Mouse (Mus musculus) lung, postnatal 0 days (tissue): ENCODE data around the gene Hap1. TPM values are rescaled to one million over a fixed set of nuclear protein-coding genes. Genes with fewer than 3 reads are reported as not detected.
A peak's percentile ranks its signal among the peaks of the same experiment; 100 is the strongest.

Source experiments
- ATAC-seq: fragments of 200-750 bp; cut with Nextera tagmentation; 2 replicates; pipeline ENCODE4 v1.8.0; 2017; ENCODE audit warnings: moderate library complexity
- DNase-seq: peaks from one replicate; pipeline ENCODE4 v3.0.0-alpha.2; 2016; ENCODE audit warnings: low spot score
- H3K27ac ChIP-seq: fragments of 300-500 bp; sonication (generic); 2 replicates; pipeline ENCODE4 v1.5.1; 2014; ENCODE audit warnings: antibody characterized with exemption, mild to moderate bottlenecking, low read length, mixed read lengths
- H3K27me3 ChIP-seq: fragments of 300-500 bp; sonication (generic); replicated peaks from 2 replicates; pipeline ENCODE4 v1.6.1; 2014; ENCODE audit warnings: low read length, mixed read lengths; ENCODE audit not compliant: insufficient read depth
- H3K36me3 ChIP-seq: fragments of 300-500 bp; sonication (generic); 2 replicates; pipeline ENCODE4 v1.6.1; 2014; ENCODE audit warnings: low read length, mixed read lengths; ENCODE audit not compliant: insufficient read depth
- H3K4me1 ChIP-seq: fragments of 300-500 bp; sonication (generic); 2 replicates; pipeline ENCODE4 v1.6.1; 2014; ENCODE audit warnings: antibody characterized with exemption, low read depth, low read length, mixed read lengths; ENCODE audit not compliant: insufficient read depth
- H3K4me2 ChIP-seq: fragments of 300-500 bp; sonication (generic); replicated peaks from 2 replicates; pipeline ENCODE4 v1.6.1; 2014; ENCODE audit warnings: low read depth, mild to moderate bottlenecking, low read length, moderate library complexity, mixed read lengths
- H3K4me3 ChIP-seq: fragments of 300-500 bp; sonication (generic); 2 replicates; pipeline ENCODE4 v1.5.1; 2014; ENCODE audit warnings: low read depth, low read length
- H3K9ac ChIP-seq: fragments of 300-500 bp; sonication (generic); replicated peaks from 2 replicates; pipeline ENCODE4 v1.6.1; 2014; ENCODE audit warnings: low read depth, mild to moderate bottlenecking
- H3K9me3 ChIP-seq: fragments of 300-500 bp; sonication (generic); 2 replicates; pipeline ENCODE4 v1.6.1; 2016; ENCODE audit warnings: low read length, mixed read lengths
- CTCF ChIP-seq: IDR thresholded peaks from 2 replicates; pipeline ENCODE4 v1.5.1; 2016; ENCODE audit warnings: antibody characterized with exemption, mild to moderate bottlenecking
- EP300 ChIP-seq: IDR thresholded peaks from 2 replicates; pipeline ENCODE4 v1.6.1; 2016; ENCODE audit warnings: antibody characterized with exemption, mild to moderate bottlenecking, control low read depth
- WGBS: fragments of 180-500 bp; shearing (Covaris S2); extraction: QIAGEN DNeasy Blood & Tissue Kit; methylation state at CpG from one replicate; pipeline ENCODE4 v1.1.7; 2014; 5-methylcytosine and 5-hydroxymethylcytosine counted together
- polyA plus RNA-seq: library from polyadenylated mRNA; unstranded; fragments of >200 nt; fragmentation: Nextera tagmentation; extraction: Ambion mirVana; gene quantifications from 2 replicates; pipeline ENCODE4 v1.2.1, GENCODE M21; 2015

The Hap1 gene
- polyA plus RNA-seq, 1 experiment from 2014 or later: 6.4 TPM

DNA sequence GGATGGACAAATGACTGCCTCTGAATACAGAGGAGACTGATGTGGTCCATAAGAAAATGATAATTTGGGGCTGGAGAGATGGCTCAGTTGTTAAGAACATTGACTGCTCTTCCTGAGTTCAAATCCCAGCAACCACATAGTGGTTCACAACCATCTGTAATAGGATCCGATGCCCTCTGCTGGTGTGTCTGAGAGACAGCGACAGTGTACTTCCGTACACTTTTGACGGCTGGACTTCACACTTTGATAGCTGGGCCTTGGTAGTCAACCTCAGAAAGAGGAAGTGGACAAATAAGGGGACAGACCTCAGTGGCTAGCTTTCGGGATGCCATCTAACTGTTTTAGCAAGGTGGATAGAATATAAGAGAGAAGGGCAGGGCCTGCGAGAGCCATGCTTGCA lies 4.2 kb upstream of the Hap1 start:
- peak; percentile 26 for TF ChIP-seq CTCF
- no peak for TF ChIP-seq EP300
- ATAC-seq: no peak
- H3K4me2 ChIP-seq: no peak overlapping the region
- 68% methylated on average over 6 of the region's 6 CpGs for WGBS
- H3K27me3 ChIP-seq: 0 out of 2 replicates have a peak, but pooled peaks cover 9% of the 10 kb centered on the region
- no peak overlapping the region for H3K27ac ChIP-seq
- no peaks in the 10 kb centered on the region for H3K9me3 ChIP-seq
- no peak overlapping the region for H3K4me3 ChIP-seq
- no peak overlapping the region for H3K9ac ChIP-seq
- H3K36me3 ChIP-seq: no peaks in the 10 kb centered on the region
- no peaks in the 10 kb centered on the region for H3K4me1 ChIP-seq
- no peak for DNase-seq

DNA sequence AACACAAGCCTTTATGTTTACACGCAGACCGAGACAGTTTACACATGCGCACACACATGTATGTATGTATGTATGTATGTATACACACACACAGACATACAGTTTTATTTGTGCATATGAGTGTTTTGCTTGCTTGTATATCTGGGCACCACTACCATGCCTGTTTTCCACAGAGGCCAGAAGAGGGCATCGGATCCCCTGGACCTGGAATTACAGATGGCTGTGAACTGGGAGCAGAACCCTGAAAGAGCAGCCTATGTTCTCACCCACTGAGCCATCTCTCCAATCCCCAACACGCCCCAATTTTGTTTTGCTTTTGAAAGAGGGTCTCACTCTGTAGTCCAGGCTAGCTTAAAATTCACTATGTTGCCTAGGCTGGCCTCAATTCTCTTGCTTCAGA lies 1.5 kb upstream of the Hap1 start:
- Histone ChIP-seq H3K4me1 (no peaks in the 10 kb centered on the region), H3K9me3 (no peaks in the 10 kb centered on the region), H3K9ac (no peak overlapping the region), H3K4me3 (no peak overlapping the region), H3K4me2 (no peak overlapping the region), H3K27me3 (peaks cover 9% of the 10 kb centered on the region; the same call in 1 of the 2 replicates), H3K27ac (no peak overlapping the region), H3K36me3 (no peaks in the 10 kb centered on the region)
- no peak for ATAC-seq
- TF ChIP-seq CTCF (peak; percentile 38), EP300 (no peak)
- DNase-seq: no peak
- 50% methylated on average over 5 of the region's 5 CpGs for WGBS

DNA sequence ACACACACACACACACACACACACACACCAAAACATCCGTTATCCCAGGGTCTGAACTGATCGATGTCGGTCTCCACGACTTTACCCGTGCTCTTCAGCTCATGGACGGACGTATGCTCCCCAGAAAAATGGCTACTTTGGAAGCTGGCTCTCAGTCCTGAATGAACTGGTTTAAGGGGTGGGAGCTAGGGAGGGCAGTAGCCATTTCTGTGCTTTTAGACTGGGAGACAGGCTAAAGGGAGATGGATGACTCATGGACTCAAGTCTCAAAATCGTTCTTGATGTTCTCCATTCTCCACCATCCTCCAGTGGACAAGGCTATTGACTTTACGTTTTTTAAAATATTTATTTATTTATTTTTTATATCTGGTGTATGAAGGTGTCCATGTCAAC lies 887 bp upstream of the Hap1 start:
- Histone ChIP-seq H3K4me3 (peak overlapping the region; percentile 65; the same call in 1 of the 2 replicates), H3K4me2 (peak overlapping the region; percentile 99), H3K27ac (no peak overlapping the region), H3K4me1 (no peaks in the 10 kb centered on the region), H3K9me3 (no peaks in the 10 kb centered on the region), H3K36me3 (no peaks in the 10 kb centered on the region), H3K9ac (no peak overlapping the region), H3K27me3 (peaks cover 9% of the 10 kb centered on the region; the same call in 1 of the 2 replicates)
- WGBS: 14% methylated on average over 9 of the region's 9 CpGs
- no peak for DNase-seq
- TF ChIP-seq CTCF: no peak
- no peak for TF ChIP-seq EP300
- no peak for ATAC-seq

DNA sequence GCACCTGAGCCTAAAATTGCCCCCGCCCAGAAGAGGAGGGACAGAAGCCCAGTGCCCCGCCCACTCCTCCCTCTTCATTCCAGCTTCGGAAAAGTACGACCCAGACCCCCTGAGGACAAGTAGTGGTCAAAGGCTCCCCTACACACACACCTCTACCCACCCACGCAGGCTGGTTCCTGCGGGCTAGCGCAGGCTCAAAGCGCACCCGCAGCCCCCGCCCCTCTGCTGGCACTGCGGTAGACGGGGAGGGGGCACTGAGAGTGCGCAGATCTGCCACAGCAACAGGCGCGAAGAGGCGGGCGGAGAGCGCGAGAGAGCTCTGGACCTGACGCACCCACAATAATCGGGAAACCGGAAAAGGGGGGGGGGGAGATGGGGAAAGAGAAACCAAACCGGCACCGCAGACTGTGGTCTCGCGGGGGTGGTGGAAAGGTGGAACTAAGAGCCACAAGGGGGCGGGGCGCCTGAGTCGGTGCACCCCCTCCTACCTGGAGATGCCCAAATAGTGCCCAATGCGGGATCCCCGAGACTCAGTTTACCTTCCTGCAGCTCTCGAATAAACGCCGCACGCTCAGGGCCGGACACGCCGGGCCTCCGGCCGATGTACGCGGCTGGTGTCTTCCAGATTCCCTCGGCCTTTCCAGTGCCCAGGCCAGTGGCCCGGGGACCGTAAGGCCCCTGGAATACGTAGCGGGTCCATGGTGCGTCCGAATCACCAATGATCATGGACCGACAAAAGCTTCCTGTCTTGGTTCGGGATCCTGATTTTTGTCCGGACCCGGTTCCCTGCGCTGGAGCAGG lies 577 bp downstream of the Hap1 start:
- WGBS: 1% methylated on average over 45 of the region's 54 CpGs
- ATAC-seq (peak; percentile 65), DNase-seq (peak; percentile 69)
- H3K27me3 ChIP-seq: peaks cover 9% of the 10 kb centered on the region; the same call in 1 of the 2 replicates
- H3K9ac ChIP-seq: peak overlapping the region; percentile 48
- peak overlapping the region; percentile 99 for H3K4me2 ChIP-seq
- H3K4me3 ChIP-seq: peak overlapping the region; percentile 65
- no peak overlapping the region for H3K27ac ChIP-seq
- TF ChIP-seq CTCF (no peak), EP300 (no peak)
- no peaks in the 10 kb centered on the region for H3K9me3 ChIP-seq
- H3K4me1 ChIP-seq: no peaks in the 10 kb centered on the region
- no peaks in the 10 kb centered on the region for H3K36me3 ChIP-seq

DNA sequence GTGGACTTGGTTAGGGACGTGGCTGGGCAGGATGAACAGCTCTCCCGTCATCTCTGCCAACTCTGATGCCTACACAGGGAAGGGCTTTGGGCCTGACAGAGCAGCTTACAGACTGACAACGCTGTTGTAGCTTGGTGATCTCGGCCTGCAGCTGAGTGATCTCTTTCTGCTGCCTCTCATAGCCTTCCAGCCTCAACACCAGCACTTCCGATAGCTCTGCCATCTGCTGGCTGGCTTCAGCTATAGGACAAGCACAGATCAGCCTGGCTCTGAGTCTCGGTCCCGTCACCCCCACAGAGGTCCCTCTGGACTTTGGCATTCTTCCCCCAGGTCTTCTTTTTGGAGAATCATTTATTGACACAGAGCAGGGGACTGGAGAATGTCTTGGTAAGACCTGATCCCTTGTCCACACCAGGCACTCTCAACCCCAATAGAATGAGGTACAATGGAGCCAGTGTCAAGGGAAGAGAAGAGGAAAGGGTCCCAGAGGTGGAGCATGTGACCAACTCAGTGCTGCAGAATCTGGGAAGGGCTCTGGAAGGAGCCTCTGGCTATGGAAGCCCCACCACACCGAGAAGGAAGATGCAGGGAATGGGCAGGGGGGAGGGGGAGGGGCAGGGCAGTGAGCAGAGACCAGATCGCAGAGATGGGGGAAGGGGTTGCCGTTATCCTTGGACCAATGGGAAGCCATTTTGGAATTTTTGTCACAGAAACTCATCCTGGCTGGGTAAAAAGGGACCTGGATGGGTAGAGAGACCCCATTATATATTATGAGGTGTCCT lies 3.7 kb downstream of the Hap1 start:
- H3K27me3 ChIP-seq: peaks cover 3% of the 10 kb centered on the region; the same call in 1 of the 2 replicates
- no peak overlapping the region for H3K9ac ChIP-seq
- H3K9me3 ChIP-seq: no peaks in the 10 kb centered on the region
- no peaks in the 10 kb centered on the region for H3K36me3 ChIP-seq
- DNase-seq (peak; percentile 44), ATAC-seq (no peak)
- TF ChIP-seq EP300 (no peak), CTCF (peak; percentile 66)
- H3K4me2 ChIP-seq: no peak overlapping the region
- H3K27ac ChIP-seq: no peak overlapping the region
- no peak overlapping the region for H3K4me3 ChIP-seq
- H3K4me1 ChIP-seq: no peaks in the 10 kb centered on the region
- 36% methylated on average over 10 of the region's 10 CpGs for WGBS

DNA sequence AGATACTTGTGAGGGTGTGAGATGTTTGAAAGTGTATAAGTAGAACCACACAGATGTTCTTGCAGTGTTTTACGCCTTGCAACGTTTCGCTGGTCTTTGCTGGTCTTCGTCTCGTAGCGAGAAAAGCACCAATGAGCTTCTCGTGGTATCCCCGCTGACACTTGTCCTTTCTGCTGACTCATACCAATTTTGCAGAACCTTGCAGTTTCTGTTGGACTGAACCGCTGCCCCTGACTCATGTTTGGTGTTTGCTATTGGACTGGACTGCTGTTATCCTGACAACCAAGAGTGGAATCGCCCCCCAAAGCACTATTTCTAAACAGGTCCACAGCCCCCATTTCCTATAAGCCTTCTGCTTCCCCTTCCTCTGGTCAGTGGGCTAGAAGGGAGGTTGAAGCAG lies 11.7 kb downstream of the Hap1 start:
- no peak overlapping the region for H3K4me3 ChIP-seq
- H3K4me2 ChIP-seq: no peak overlapping the region
- no peaks in the 10 kb centered on the region for H3K9me3 ChIP-seq
- H3K9ac ChIP-seq: no peak overlapping the region
- no peaks in the 10 kb centered on the region for H3K4me1 ChIP-seq
- H3K27ac ChIP-seq: no peak overlapping the region
- ATAC-seq: no peak
- no peaks in the 10 kb centered on the region for H3K36me3 ChIP-seq
- TF ChIP-seq EP300 (no peak), CTCF (no peak)
- no peak for DNase-seq
- 83% methylated on average over 10 of the region's 10 CpGs for WGBS
- H3K27me3 ChIP-seq: no peaks in the 10 kb centered on the region
